Mouse (Mus musculus): ENCODE data around the gene Erc2. TPM values are rescaled to one million over a fixed set of nuclear protein-coding genes. Genes with fewer than 3 reads are reported as not detected.
A peak's percentile ranks its signal among the peaks of the same experiment; 100 is the strongest.

Erc2 gene
- polyA plus RNA-seq, 1 experiment from 2014 or later = 9.2 TPM

- peak overlapping the region; percentile 99 for H3K9ac ChIP-seq
- WGBS = 67% methylated on average over 5 of the region's 5 CpGs
- no peak for ATAC-seq (ENCODE audit: low FRiP score, low read depth)
- H3K4me1 ChIP-seq = peaks cover 70% of the 10 kb centered on the region
- H3K36me3 ChIP-seq = peaks cover 45% of the 10 kb centered on the region
- H3K4me2 ChIP-seq (replicated peaks) = peak overlapping the region; percentile 90
- no peaks in the 10 kb centered on the region for H3K9me3 ChIP-seq
- H3K27me3 ChIP-seq = 0 out of 2 replicates have a peak, but pooled peaks cover 3% of the 10 kb centered on the region
- H3K27ac ChIP-seq = peak overlapping the region; percentile 35; the same call in 1 of the 2 replicates
- H3K4me3 ChIP-seq = peak overlapping the region; percentile 89
These were observed 890.8 kb downstream of the Erc2 start for GRCm38 (mm10) chr14:28512805-28513590.

DNA sequence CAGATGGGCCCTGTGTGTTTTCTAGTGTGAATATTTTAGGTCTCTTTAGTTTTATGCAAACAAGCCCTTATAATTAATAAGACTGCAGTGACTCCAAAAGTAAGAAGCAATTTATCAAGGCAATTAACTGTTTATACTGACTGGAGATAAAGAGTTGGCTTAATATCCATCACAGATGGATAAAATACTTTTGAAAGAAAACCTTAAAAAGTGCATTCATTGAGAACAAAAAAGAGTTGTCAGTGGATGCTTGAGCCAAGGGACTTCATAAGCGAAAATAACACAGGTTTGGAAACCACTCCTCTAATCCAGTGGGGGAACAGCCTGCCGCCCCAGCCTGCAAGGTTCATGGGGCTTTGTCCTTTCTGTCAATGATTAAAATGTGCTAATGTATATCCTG lies 891.9 kb downstream of the Erc2 start:
- ATAC-seq (ENCODE audit: low FRiP score, low read depth) = no peak
- peaks cover 53% of the 10 kb centered on the region for H3K36me3 ChIP-seq
- peak overlapping the region; percentile 90 for H3K4me2 ChIP-seq (replicated peaks)
- H3K27ac ChIP-seq = peak overlapping the region; percentile 79
- peak overlapping the region; percentile 67 for H3K9ac ChIP-seq
- peaks cover 68% of the 10 kb centered on the region for H3K4me1 ChIP-seq
- H3K9me3 ChIP-seq = no peaks in the 10 kb centered on the region
- H3K4me3 ChIP-seq = peak overlapping the region; percentile 89
- WGBS = 49% methylated on average over 2 of the region's 2 CpGs
- H3K27me3 ChIP-seq = 0 out of 2 replicates have a peak, but pooled peaks cover 3% of the 10 kb centered on the region

DNA sequence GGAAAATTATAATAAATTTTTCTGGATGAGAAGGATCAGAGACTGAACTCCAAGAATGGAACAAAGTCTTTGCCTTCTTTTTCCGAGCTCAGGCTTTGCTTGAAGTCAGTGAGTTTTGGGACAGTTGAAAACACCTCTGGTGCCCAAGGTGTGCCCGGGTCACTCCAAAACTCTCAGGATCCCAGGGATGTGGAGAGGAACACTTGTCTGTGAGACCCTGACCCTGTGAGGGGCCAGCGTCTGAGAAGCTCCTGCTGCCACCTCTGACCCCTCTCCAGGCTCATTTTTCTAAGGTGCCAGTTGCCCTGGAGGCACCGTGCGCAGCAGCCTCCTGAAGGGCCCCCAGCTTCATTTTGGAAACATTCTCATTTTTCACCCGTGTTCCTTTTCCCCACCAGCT lies 893.1 kb downstream of the Erc2 start:
- H3K4me3 ChIP-seq = peak overlapping the region; percentile 89
- WGBS = 52% methylated on average over 6 of the region's 6 CpGs
- peak overlapping the region; percentile 90 for H3K4me2 ChIP-seq (replicated peaks)
- peaks cover 64% of the 10 kb centered on the region for H3K36me3 ChIP-seq
- no peaks in the 10 kb centered on the region for H3K9me3 ChIP-seq
- peaks cover 75% of the 10 kb centered on the region for H3K4me1 ChIP-seq
- H3K9ac ChIP-seq = peak overlapping the region; percentile 67
- ATAC-seq (ENCODE audit: low FRiP score, low read depth) = no peak
- 0 out of 2 replicates have a peak, but pooled peaks cover 3% of the 10 kb centered on the region for H3K27me3 ChIP-seq
- H3K27ac ChIP-seq = peak overlapping the region; percentile 79

GRCm38 (mm10) chr14:28517631-28518560 lies 895.7 kb downstream of the Erc2 start:
- Histone ChIP-seq H3K9me3 (no peaks in the 10 kb centered on the region), H3K4me2 (replicated peaks) (peak overlapping the region; percentile 90), H3K27ac (peak overlapping the region; percentile 69; the same call in 1 of the 2 replicates), H3K4me3 (peak overlapping the region; percentile 89), H3K4me1 (peaks cover 70% of the 10 kb centered on the region), H3K36me3 (peaks cover 85% of the 10 kb centered on the region), H3K27me3 (0 out of 2 replicates have a peak, but pooled peaks cover 3% of the 10 kb centered on the region), H3K9ac (peak overlapping the region; percentile 67)
- no peak for ATAC-seq (ENCODE audit: low FRiP score, low read depth)
- WGBS = 76% methylated on average over 39 of the region's 39 CpGs

DNA sequence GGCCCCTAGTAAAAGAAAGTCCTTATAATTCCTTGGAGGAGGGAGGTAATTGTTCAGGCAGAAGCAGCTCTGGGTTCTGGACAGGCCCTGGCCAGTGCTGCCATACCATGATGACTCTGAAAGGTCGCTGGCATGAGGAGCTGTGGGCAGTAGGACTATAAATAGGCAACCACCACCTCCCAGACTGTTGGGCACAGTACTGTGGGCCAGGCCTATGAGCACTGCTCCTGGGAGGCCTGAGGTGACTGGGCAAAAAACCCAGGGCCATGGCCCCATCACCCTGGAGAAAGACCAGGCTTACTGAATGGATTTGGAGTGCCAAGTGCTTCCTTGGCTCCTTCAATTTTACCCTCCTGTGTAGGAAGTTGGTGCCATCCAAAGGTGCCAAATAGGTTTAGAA lies 898.9 kb downstream of the Erc2 start:
- no peaks in the 10 kb centered on the region for H3K9me3 ChIP-seq
- H3K27ac ChIP-seq = no peak overlapping the region; the same call in 1 of the 2 replicates
- no peak overlapping the region for H3K4me2 ChIP-seq (replicated peaks)
- H3K4me1 ChIP-seq = peaks cover 61% of the 10 kb centered on the region
- no peak overlapping the region for H3K9ac ChIP-seq
- no peak for ATAC-seq (ENCODE audit: low FRiP score, low read depth)
- peaks cover 83% of the 10 kb centered on the region for H3K36me3 ChIP-seq
- 84% methylated on average over 1 of the region's 1 CpGs for WGBS
- no peaks in the 10 kb centered on the region for H3K27me3 ChIP-seq
- no peak overlapping the region for H3K4me3 ChIP-seq

GRCm38 (mm10) chr14:28522611-28523010 lies 900.4 kb downstream of the Erc2 start:
- Histone ChIP-seq H3K27ac (peak overlapping the region; percentile 40; the same call in 1 of the 2 replicates), H3K9me3 (no peaks in the 10 kb centered on the region), H3K4me1 (peaks cover 55% of the 10 kb centered on the region), H3K27me3 (no peaks in the 10 kb centered on the region), H3K4me3 (no peak overlapping the region), H3K9ac (no peak overlapping the region), H3K4me2 (replicated peaks) (no peak overlapping the region), H3K36me3 (peaks cover 71% of the 10 kb centered on the region)
- 74% methylated on average over 21 of the region's 21 CpGs for WGBS
- ATAC-seq (ENCODE audit: low FRiP score, low read depth) = no peak

DNA sequence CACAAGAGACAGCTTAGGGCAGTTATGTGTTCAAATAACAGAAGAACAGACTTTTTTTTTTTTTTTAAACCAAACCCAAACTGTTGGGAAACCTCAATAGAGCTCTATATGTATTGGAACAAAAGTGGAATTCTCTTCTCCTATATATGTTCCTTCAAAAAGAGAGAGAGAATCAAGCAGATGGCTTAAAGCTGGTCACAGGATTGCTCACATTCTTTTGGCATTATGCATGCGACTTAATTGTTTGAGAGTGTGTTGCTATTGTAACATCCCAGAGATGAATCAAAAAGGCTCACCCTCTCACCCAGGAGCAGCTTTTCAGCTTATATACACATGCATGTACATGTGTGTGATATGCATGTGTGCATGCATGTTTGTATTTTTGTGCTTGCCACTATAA lies 903.3 kb downstream of the Erc2 start:
- ATAC-seq (ENCODE audit: low FRiP score, low read depth) = no peak
- Histone ChIP-seq H3K27me3 (no peaks in the 10 kb centered on the region), H3K4me2 (replicated peaks) (no peak overlapping the region), H3K4me3 (no peak overlapping the region), H3K9me3 (no peaks in the 10 kb centered on the region), H3K4me1 (peaks cover 38% of the 10 kb centered on the region), H3K36me3 (peaks cover 51% of the 10 kb centered on the region), H3K9ac (no peak overlapping the region), H3K27ac (no peak overlapping the region)
- 63% methylated on average over 1 of the region's 1 CpGs for WGBS

Other genes with a start within 250 kb of the Erc2 start
- gene Fam208a, start 193.6 kb upstream of the Erc2 start, polyA plus RNA-seq (2015; fragmentation: Nextera tagmentation; extraction: Ambion mirVana) = 15.8 and 17.3 TPM in 2 replicates
- gene Ccdc66, start 114.0 kb upstream of the Erc2 start, polyA plus RNA-seq (2015; fragmentation: Nextera tagmentation; extraction: Ambion mirVana) = 15.3 and 20.2 TPM in 2 replicates

Data from limb, embryonic 13.5 days (tissue).